Mouse (Mus musculus) E14TG2a.4 (cell line): ENCODE data around the gene Btbd7.

ENCODE experiments used
- CTCF ChIP-seq: conservative IDR thresholded peaks from 2 replicates; pipeline ENCODE4 v1.5.1; 2014; ENCODE audit warnings: low read length
- NANOG ChIP-seq: IDR thresholded peaks from 2 replicates; pipeline ENCODE4 v1.6.1; 2014; ENCODE audit warnings: borderline replicate concordance, low read length, mixed read lengths

GRCm38 (mm10) chr12:102899091-102899490 lies 20.8 kb upstream of the Btbd7 start, which contains the start of gene Cox8c:
- no peak for TF ChIP-seq CTCF
- no peak for TF ChIP-seq NANOG
